Mouse (Mus musculus) neutrophil, adult 5-6 weeks (primary cell): ENCODE results near the gene Prim2. TPM values are rescaled to one million over a fixed set of nuclear protein-coding genes. Genes with fewer than 3 reads are reported as not detected.
"Not testable (repeated sequence)": the region's sequence is repeated elsewhere in the genome, so short reads cannot be mapped to it uniquely, and the experiment has no call there.

ENCODE experiments used
- ATAC-seq: fragments of 151-379, 151-347 bp; 2 replicates; pipeline ENCODE4 v1.8.0; 2017; ENCODE audit warnings: mild to moderate bottlenecking, moderate TSS enrichment; ENCODE audit not compliant: insufficient number of reproducible peaks, poor library complexity, low FRiP score, severe bottlenecking; ENCODE audit errors: extremely low read depth
- total RNA-seq: library from RNA; stranded (forward); fragments of 200-1000 nt; gene quantifications from 2 replicates; pipeline ENCODE4 v1.2.3, GENCODE M21; 2017

The Prim2 gene
- total RNA-seq, 1 experiment from 2014 or later, result 12.1 TPM

DNA sequence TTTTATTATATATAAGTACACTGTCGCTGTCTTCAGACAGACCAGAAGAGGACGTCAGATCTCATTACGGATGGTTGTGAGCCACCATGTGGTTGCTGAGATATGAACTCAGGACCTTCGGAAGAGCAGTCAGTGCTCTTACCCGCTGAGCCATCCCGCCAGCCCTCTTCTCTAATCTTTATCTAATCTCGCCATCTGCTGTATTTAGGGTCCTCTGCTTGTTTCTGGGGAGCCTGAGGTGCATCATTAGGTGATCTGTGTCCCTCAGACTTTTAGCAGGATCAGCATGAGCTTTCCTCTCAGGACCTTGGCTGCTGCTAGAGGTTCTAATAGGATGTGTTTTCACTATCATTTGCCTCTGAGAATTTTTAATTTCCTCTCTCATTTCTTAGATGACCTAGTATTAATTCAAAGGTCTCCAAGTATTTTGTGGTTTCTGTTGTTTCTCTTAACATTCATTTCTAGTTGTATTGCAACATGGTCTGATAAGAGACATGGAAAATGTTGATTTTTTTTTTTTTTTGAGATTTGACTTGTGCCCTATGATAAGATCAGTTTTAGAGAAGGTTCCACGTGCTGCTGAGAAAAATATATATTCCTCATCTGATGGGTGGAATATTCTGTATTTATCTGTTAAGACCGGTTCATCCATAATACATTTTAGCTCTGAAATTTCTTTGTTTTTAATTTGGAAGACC lies 49.4 kb downstream of the Prim2 start:
- no peak for ATAC-seq

DNA sequence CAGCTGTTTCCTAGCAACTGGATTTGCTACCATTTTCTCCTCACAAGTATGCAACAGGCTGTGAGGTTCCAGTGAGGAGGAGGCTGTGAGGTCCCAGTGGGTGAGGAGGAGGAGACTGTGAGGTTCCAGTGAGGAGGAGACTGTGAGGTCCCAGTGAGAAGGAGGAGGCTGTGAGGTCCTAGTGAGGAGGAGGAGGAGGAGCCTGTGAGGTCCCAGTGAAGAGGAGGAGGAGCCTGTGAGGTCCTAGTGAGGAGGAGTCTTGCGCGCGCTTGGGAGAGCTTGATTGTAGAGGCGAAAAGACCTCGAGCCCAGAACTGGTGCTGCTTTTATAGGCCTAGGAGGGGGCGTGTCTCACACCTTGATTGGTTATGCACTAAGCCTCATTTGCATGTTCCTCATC lies 53.0 kb downstream of the Prim2 start:
- not testable (repeated sequence) for ATAC-seq

GRCm38 (mm10) chr1:33612100-33612499 lies 57.5 kb downstream of the Prim2 start:
- ATAC-seq, result no peak

- ATAC-seq, result no peak
Observed at GRCm38 (mm10) chr1:33610026-33610721, 59.4 kb downstream of the Prim2 start.

DNA sequence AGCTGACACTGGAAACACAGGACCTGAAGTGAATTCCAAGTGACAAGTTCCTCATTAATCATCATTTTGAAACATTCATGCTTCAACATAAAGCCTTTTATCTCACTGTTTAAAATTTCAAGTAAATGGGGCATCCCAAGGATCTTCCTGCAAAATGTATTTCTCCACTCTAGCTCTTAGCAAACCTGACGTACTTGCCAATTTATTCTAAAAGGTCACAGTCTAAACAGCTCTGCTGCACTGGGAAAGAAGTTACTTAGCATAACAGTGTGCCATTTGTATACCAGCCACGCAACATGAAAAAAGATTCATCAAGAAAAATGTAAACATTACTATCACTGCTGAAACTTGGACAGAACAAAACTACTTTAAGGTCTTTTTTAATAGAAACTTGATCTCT lies 61.5 kb downstream of the Prim2 start:
- ATAC-seq, result no peak

DNA sequence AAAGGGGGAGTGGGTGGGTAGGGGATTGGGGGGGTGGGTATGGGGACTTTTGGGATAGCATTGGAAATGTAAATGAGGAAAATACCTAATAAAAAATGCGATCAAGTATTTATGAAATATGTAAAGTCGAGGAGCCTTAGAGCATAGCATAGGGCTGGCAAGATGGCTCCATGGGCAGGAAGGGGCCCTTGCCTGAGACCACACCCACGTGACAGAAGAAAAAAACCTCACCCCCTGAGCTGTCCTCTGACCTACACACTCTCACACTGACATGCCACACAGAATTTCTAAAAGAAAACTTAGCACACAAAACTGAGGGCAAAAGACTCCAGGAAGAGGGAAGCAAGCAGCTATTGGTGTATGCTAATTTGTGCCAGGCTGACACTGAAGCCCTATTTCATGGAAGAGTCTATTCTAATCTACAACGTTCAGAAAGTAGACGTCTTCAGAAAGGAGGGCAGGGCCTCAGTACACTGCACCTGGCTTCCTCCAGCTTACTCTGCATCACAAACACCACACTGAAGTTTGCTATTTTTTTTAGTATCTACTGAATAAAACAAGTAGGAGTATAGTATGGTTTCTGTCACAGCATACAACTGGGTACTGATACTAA lies 65.4 kb downstream of the Prim2 start:
- no peak for ATAC-seq

- no peak for ATAC-seq
Observed at GRCm38 (mm10) chr1:33599698-33600097, 69.9 kb downstream of the Prim2 start.

DNA sequence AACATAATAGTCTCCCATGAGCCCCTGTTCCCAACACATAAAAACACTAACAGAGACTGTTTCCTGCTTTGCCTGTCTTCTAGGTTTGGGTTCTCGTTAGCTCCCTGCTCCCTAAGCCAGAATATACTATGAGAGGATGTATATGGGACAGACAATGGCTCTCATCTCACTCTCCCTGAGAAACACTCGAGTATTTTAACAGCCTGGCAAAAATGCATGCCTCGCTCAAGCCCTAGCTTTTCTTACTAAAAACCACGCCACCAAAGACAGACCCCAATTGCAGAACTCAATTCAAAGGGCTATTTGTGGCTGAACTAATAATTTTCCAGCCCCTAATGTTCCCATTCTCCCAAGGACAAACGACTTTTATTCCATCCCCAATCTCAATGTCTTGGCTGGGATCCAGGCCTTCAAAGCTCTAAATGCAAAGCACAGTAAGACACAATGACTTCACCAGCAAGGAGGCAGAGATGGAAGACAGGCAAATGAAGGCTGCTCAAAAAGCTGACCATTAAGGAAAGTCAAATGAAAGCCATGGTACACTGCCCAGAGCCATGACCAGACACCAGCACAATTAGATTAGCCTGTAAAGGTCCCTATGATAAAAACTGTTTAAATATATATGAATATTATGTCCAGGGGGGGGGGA lies 70.5 kb downstream of the Prim2 start:
- ATAC-seq, result no peak

DNA sequence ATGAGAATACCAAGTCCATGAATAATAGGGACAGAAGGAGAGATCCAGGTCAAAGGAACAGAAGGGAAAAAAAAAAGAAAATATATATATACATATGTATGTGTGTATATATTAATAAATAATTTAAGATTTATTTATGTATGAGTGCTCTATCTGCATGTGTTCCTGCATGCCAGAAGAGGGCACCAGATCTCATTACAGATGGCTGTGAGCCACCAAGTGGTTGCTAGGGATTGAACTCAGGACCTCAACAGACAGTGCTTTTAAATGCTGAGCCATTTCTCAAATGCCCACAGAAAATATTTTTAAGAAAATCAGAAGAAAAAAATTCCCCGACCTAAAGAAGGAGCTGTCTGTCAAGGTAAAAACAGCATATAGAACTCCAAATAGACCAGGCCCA lies 72.6 kb downstream of the Prim2 start:
- ATAC-seq, result no peak

GRCm38 (mm10) chr1:33595936-33596335 lies 73.7 kb downstream of the Prim2 start:
- peak; percentile 39; the same call in 1 of the 2 replicates for ATAC-seq

- ATAC-seq, result no peak
Observed at GRCm38 (mm10) chr1:33594966-33595365, 74.6 kb downstream of the Prim2 start.

DNA sequence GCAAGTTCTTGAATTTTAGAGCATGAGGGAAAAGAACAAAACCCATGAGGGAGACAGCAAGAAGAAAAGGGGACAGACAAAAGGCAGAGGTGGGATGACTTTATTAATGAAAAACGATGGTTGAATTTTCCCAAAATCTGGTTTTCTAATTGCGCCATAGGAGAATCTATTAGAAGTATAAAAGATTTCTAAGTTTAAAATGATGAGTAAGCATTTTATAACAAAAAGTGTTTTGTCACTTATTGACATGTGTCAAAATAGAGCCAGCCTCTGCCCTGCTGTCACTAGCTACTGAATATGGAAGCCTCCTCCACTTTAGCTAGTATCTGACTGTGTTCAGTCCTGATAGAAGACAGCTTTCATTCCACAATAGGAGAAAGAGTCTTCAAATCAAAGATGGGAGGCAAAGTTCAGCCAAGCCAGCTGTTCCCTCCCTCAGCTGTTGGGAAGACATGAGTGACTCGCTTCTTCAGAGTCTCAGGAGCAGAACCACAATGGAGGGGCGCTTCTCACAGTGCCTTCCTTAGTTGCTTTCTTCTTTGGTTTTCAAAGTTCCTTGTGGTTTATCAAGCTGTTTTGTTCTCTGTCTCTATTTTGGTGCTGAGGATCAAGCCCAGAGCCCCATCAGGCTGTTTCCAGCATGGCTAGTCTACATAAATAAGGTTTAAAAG lies 75.7 kb downstream of the Prim2 start:
- no peak for ATAC-seq

- peak; percentile 75 for ATAC-seq
Observed at GRCm38 (mm10) chr1:33591997-33592608, 77.5 kb downstream of the Prim2 start.

DNA sequence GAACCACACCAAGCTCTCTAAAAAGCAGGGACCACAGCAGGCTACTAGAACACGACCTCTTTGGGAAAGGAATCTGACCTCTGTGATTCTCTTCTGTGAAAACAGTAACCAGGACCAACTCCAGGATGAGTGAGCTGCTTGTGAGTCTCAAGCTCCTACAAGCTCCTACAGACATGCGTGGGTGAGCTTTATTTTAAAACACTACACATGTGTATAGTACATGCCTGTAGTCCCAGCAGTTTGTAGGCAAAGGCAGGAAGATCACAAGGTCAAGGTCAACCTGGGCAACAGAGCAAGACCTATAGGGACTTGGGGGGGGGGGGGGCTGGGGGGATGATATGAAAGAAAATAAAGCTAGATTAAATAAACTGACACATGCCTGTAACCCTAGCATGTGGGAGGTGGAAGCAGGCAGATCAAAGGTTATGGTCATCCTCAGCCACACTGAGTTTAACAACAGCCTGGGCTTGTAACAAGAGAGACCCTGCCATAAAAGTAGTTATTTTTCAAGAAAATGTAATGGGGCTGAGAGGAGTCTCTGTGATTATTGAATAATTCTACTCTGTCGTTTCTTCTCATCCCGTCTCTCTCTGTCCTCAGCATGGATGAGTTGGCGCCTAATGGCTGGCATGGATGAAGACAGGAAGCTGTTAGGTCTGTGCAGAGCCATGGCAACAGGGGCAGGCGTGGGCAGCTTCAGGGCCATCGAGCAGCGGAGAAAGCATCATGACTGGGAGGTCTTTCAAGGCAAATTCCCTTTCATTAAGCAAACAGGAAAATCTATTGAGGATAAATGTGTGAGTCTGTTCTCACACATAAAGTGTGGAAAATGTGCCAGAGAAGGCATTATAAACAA lies 78.8 kb downstream of the Prim2 start:
- no peak for ATAC-seq

- ATAC-seq, result no peak
Observed at GRCm38 (mm10) chr1:33589531-33589930, 80.1 kb downstream of the Prim2 start.

GRCm38 (mm10) chr1:33588557-33588956 lies 81.0 kb downstream of the Prim2 start:
- no peak for ATAC-seq

DNA sequence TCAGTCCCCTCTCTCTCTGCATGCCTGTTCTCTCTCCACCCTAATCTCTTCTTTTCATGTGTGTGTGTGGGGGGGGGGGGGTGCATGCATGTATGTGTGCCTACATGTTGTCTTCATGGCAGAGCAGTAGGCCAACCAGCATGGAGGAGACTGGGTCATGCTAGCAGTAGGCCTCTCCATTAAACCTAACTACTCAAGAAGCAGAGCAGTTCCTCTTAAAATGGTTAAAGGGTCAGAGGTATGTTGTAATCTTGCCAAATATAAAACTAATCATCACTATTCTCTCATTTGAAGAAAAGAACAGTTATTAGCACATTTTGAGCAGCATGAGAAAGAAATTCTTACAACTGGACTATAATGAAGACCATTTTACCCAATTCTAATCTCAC lies 85.0 kb downstream of the Prim2 start:
- ATAC-seq, result no peak
